Mouse (Mus musculus) embryonic facial prominence, embryonic 12.5 days (tissue): ENCODE measurements around the gene Rasal1. TPM values are rescaled to one million over a fixed set of nuclear protein-coding genes. Genes with fewer than 3 reads are reported as not detected.

ENCODE experiments used
- ATAC-seq: fragments of 200-750 bp; cut with Nextera tagmentation; 2 replicates; pipeline ENCODE4 v1.8.0; 2017; ENCODE audit not compliant: insufficient number of reproducible peaks, insufficient read depth, low FRiP score, low TSS enrichment
- H3K27ac ChIP-seq: fragments of 300-500 bp; sonication (generic); 2 replicates; pipeline ENCODE4 v1.5.1; 2016; ENCODE audit warnings: mild to moderate bottlenecking
- H3K27me3 ChIP-seq: fragments of 300-500 bp; sonication (generic); 2 replicates; pipeline ENCODE4 v1.6.1; 2016; ENCODE audit warnings: mild to moderate bottlenecking, moderate library complexity
- H3K36me3 ChIP-seq: fragments of 300-500 bp; sonication (generic); 2 replicates; pipeline ENCODE4 v1.6.1; 2016; ENCODE audit warnings: mild to moderate bottlenecking
- H3K4me1 ChIP-seq: fragments of 300-500 bp; sonication (generic); 2 replicates; pipeline ENCODE4 v1.6.1; 2016
- H3K4me2 ChIP-seq: fragments of 300-500 bp; sonication (generic); replicated peaks from 2 replicates; pipeline ENCODE4 v1.6.1; 2016; ENCODE audit warnings: mild to moderate bottlenecking, moderate library complexity
- H3K4me3 ChIP-seq: fragments of 300-500 bp; sonication (generic); 2 replicates; pipeline ENCODE4 v1.5.1; 2016; ENCODE audit warnings: mild to moderate bottlenecking
- H3K9ac ChIP-seq: fragments of 300-500 bp; sonication (generic); 2 replicates; pipeline ENCODE4 v1.6.1; 2016; ENCODE audit warnings: mild to moderate bottlenecking, moderate library complexity
- H3K9me3 ChIP-seq: fragments of 300-500 bp; sonication (generic); 2 replicates; pipeline ENCODE4 v1.6.1; 2016; ENCODE audit warnings: mild to moderate bottlenecking, moderate library complexity
- WGBS: fragments of 180-500 bp; shearing (Covaris S2); methylation state at CpG from one replicate; pipeline ENCODE4 v1.1.7; 2016; 5-methylcytosine and 5-hydroxymethylcytosine counted together
- polyA plus RNA-seq: library from polyadenylated mRNA; unstranded; fragments of >200 nt; fragmentation: Nextera tagmentation; extraction: Ambion mirVana; gene quantifications from 2 replicates; pipeline ENCODE4 v1.2.1, GENCODE M21; 2016

The Rasal1 gene
- polyA plus RNA-seq, 1 experiment from 2014 or later, result 0.26 TPM

- H3K36me3 ChIP-seq, result no peaks in the 10 kb centered on the region
- no peaks in the 10 kb centered on the region for H3K9me3 ChIP-seq
- H3K27ac ChIP-seq, result no peak overlapping the region
- no peak overlapping the region for H3K9ac ChIP-seq
- no peak for ATAC-seq
- 82% methylated on average over 8 of the region's 8 CpGs for WGBS
- no peak overlapping the region for H3K4me3 ChIP-seq
- peaks cover 18% of the 10 kb centered on the region for H3K4me1 ChIP-seq
- H3K4me2 ChIP-seq, result no peak overlapping the region
- H3K27me3 ChIP-seq, result peaks cover 76% of the 10 kb centered on the region
Observed at GRCm38 (mm10) chr5:120712721-120713120, 64.1 kb downstream of the Rasal1 start.

- no peak overlapping the region for H3K27ac ChIP-seq
- H3K27me3 ChIP-seq, result peaks cover 61% of the 10 kb centered on the region
- H3K9me3 ChIP-seq, result no peaks in the 10 kb centered on the region
- H3K4me1 ChIP-seq, result peaks cover 24% of the 10 kb centered on the region
- no peak for ATAC-seq
- H3K36me3 ChIP-seq, result no peaks in the 10 kb centered on the region
- no peak overlapping the region for H3K4me2 ChIP-seq
- no peak overlapping the region for H3K4me3 ChIP-seq
- no peak overlapping the region for H3K9ac ChIP-seq
- 4% methylated on average over 16 of the region's 16 CpGs for WGBS
Observed at GRCm38 (mm10) chr5:120714314-120714713, 65.7 kb downstream of the Rasal1 start.

- WGBS, result 73% methylated on average over 10 of the region's 10 CpGs
- H3K27me3 ChIP-seq, result peaks cover 32% of the 10 kb centered on the region
- H3K9me3 ChIP-seq, result peaks cover 7% of the 10 kb centered on the region
- H3K4me3 ChIP-seq, result no peak overlapping the region
- no peak overlapping the region for H3K9ac ChIP-seq
- H3K27ac ChIP-seq, result no peak overlapping the region
- H3K4me1 ChIP-seq, result 0 out of 2 replicates have a peak, but pooled peaks cover 5% of the 10 kb centered on the region
- no peak overlapping the region for H3K4me2 ChIP-seq
- H3K36me3 ChIP-seq, result no peaks in the 10 kb centered on the region
- ATAC-seq, result no peak
Observed at GRCm38 (mm10) chr5:120717136-120717535, 68.5 kb downstream of the Rasal1 start.

GRCm38 (mm10) chr5:120718600-120719378 is 70.2 kb downstream of the Rasal1 start:
- H3K27me3 ChIP-seq, result peaks cover 16% of the 10 kb centered on the region
- H3K9me3 ChIP-seq, result peaks cover 7% of the 10 kb centered on the region
- no peak overlapping the region for H3K4me3 ChIP-seq
- H3K4me2 ChIP-seq, result no peak overlapping the region
- H3K36me3 ChIP-seq, result no peaks in the 10 kb centered on the region
- no peak overlapping the region for H3K27ac ChIP-seq
- H3K4me1 ChIP-seq, result 0 out of 2 replicates have a peak, but pooled peaks cover 5% of the 10 kb centered on the region
- no peak for ATAC-seq
- H3K9ac ChIP-seq, result no peak overlapping the region
- 50% methylated on average over 15 of the region's 15 CpGs for WGBS

GRCm38 (mm10) chr5:120721005-120721404 is 72.4 kb downstream of the Rasal1 start:
- no peak for ATAC-seq
- H3K4me2 ChIP-seq, result no peak overlapping the region
- no peak overlapping the region for H3K27ac ChIP-seq
- no peak overlapping the region for H3K4me3 ChIP-seq
- 0 out of 2 replicates have a peak, but pooled peaks cover 5% of the 10 kb centered on the region for H3K4me1 ChIP-seq
- no peaks in the 10 kb centered on the region for H3K36me3 ChIP-seq
- WGBS, result 60% methylated on average over 7 of the region's 7 CpGs
- H3K9me3 ChIP-seq, result peaks cover 7% of the 10 kb centered on the region
- H3K27me3 ChIP-seq, result no peaks in the 10 kb centered on the region; the same call in 1 of the 2 replicates
- no peak overlapping the region for H3K9ac ChIP-seq

- WGBS, result 57% methylated on average over 12 of the region's 12 CpGs
- H3K4me1 ChIP-seq, result no peaks in the 10 kb centered on the region
- no peak for ATAC-seq
- H3K9ac ChIP-seq, result no peak overlapping the region
- H3K9me3 ChIP-seq, result peaks cover 4% of the 10 kb centered on the region; the same call in 1 of the 2 replicates
- H3K27ac ChIP-seq, result no peak overlapping the region
- peaks cover 3% of the 10 kb centered on the region; the same call in 1 of the 2 replicates for H3K27me3 ChIP-seq
- no peak overlapping the region for H3K4me2 ChIP-seq
- H3K4me3 ChIP-seq, result no peak overlapping the region
- no peaks in the 10 kb centered on the region for H3K36me3 ChIP-seq
Observed at GRCm38 (mm10) chr5:120725811-120726455, 77.3 kb downstream of the Rasal1 start.

Other genes with a start within 250 kb of the Rasal1 start
- 0.96 and 1.9 TPM in 2 replicates for gene Lhx5, start 217.1 kb upstream of the Rasal1 start, polyA plus RNA-seq
- 3.5 and 4.4 TPM in 2 replicates for gene Sdsl, start 176.0 kb upstream of the Rasal1 start, polyA plus RNA-seq
- gene Sds, start 172.3 kb upstream of the Rasal1 start, polyA plus RNA-seq, result not detected in 2 replicates
- 52.4 and 52.5 TPM in 2 replicates for gene Plbd2, start 145.2 kb upstream of the Rasal1 start, polyA plus RNA-seq
- gene Slc8b1, start 137.6 kb upstream of the Rasal1 start, polyA plus RNA-seq, result 5.4 and 6.4 TPM in 2 replicates
- gene Tpcn1, start 60.1 kb upstream of the Rasal1 start, polyA plus RNA-seq, result 17.4 and 18.9 TPM in 2 replicates
- gene Iqcd, start 59.8 kb upstream of the Rasal1 start, polyA plus RNA-seq, result 0.65 and 0.70 TPM in 2 replicates
- gene Rita1, start 36.2 kb upstream of the Rasal1 start, polyA plus RNA-seq, result 16.7 and 17.5 TPM in 2 replicates
- gene Ddx54, start 36.1 kb upstream of the Rasal1 start, polyA plus RNA-seq, result 50.9 and 53.1 TPM in 2 replicates
- gene Cfap73, start 14.6 kb upstream of the Rasal1 start, polyA plus RNA-seq, result not detected in 2 replicates
- gene Dtx1, start 63.1 kb downstream of the Rasal1 start, polyA plus RNA-seq, result 8.9 and 9.1 TPM in 2 replicates
- 0.18 and 0.26 TPM in 2 replicates for gene Oas2, start 101.0 kb downstream of the Rasal1 start, polyA plus RNA-seq
- 0.08 TPM in 1 of 2 replicates, not detected in the other for gene Oas3, start 128.8 kb downstream of the Rasal1 start, polyA plus RNA-seq
- gene Oas1e, start 146.7 kb downstream of the Rasal1 start, polyA plus RNA-seq, result not detected in 2 replicates
- 0.22 and 0.45 TPM in 2 replicates for gene Oas1c, start 163.7 kb downstream of the Rasal1 start, polyA plus RNA-seq
- not detected in 2 replicates for gene Oas1f, start 198.6 kb downstream of the Rasal1 start, polyA plus RNA-seq
- gene Oas1h, start 212.6 kb downstream of the Rasal1 start, polyA plus RNA-seq, result not detected in 2 replicates
- 0.19 and 0.41 TPM in 2 replicates for gene Oas1g, start 238.8 kb downstream of the Rasal1 start, polyA plus RNA-seq